Mouse (Mus musculus) megakaryocyte, embryonic 14.5 days (primary cell): ENCODE measurements around the gene Stk16. TPM values are rescaled to one million over a fixed set of nuclear protein-coding genes. Genes with fewer than 3 reads are reported as not detected.

Experiments used
- H3K27me3 ChIP-seq: replicated peaks from 2 replicates; pipeline ENCODE3; 2012; ENCODE audit warnings: inconsistent platforms
- H3K36me3 ChIP-seq: replicated peaks from 2 replicates; pipeline ENCODE3; 2012; ENCODE audit warnings: low read length, inconsistent platforms, mixed read lengths
- H3K4me1 ChIP-seq: 2 replicates; pipeline ENCODE4 v1.6.1; 2012; ENCODE audit warnings: inconsistent platforms
- H3K4me3 ChIP-seq: replicated peaks from 2 replicates; pipeline ENCODE3; 2012; ENCODE audit warnings: moderate library complexity, mild to moderate bottlenecking, inconsistent platforms
- H3K9me3 ChIP-seq: 2 replicates; pipeline ENCODE4 v1.6.1; 2012; ENCODE audit warnings: inconsistent platforms
- FLI1 ChIP-seq: IDR thresholded peaks from 2 replicates; pipeline ENCODE4 v1.6.1; 2012; ENCODE audit warnings: low read length, inconsistent platforms, mixed read lengths
- GATA1 ChIP-seq: IDR thresholded peaks from 3 replicates; pipeline ENCODE4 v1.6.1; 2012; ENCODE audit warnings: mixed read lengths, low read length, inconsistent platforms, borderline replicate concordance
- polyA plus RNA-seq: library from polyadenylated mRNA; stranded (reverse); fragments of >175 nt; gene quantifications from 2 replicates; pipeline ENCODE4 v1.2.3, GENCODE M21; 2012; ENCODE audit warnings: low replicate concordance; ENCODE audit not compliant: insufficient read depth

Gene Stk16
- polyA plus RNA-seq, result 195 and 221 TPM in 2 replicates

DNA sequence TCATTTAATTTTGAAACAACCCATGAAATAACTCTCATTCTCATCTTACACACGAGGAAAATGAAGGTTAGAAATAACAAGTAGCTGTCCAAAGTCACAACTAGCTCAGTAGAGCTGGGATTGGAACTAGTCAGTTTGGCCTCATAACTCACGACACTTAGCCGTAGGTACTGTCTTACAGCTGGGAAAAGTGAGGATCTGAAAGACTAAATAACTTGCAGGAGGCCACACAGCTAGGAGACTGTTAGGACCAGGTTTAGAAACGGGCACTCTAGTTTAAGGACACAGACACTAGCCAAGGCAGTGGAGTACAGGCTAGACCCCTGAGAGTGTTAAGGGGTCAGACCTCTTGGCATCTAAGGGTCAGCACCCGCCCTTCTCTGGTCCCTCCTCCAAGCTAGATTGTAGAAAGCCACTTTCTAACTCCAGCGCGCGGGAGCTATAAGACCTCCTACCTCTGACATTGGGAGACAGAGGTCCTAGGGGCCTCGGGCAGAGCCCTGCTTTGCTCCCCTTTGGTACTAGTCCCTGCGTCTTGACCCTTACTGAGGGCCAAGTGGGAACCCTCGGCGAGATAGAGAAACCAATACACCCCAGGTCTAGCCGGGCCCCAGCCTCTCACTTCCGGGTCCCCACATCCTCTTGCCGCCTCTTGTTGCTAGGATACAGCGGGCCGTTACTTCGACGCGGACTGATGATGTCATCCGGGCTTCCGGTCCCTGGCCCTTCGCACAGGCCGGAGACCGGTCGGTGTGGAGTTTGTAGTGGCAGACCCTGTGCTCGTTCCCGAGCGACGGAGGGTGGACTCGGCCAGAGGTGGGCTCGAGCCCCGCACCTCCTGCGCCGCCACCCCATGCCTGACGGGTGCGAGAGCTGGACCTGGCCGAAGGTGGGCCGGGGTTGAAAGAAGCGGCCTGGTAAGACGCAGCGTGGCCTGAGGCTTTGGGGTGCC, at the start of gene Stk16, which contains the start of gene Glb1l:
Gene Stk16 (plus strand): TSS at position 703 of the 952 bp plus-strand sequence.
Gene Glb1l (minus strand): TSS at position 678 of the 952 bp plus-strand sequence.
- TF ChIP-seq FLI1 (peak; percentile 97), GATA1 (no peak)
- Histone ChIP-seq H3K4me1 (peaks cover 94% of the 10 kb centered on the region), H3K9me3 (no peaks in the 10 kb centered on the region), H3K4me3 (peak within 1 kb of the TSS; percentile 96), H3K27me3 (no peaks in the 10 kb centered on the region), H3K36me3 (peaks cover 66% of the 10 kb centered on the region)

DNA sequence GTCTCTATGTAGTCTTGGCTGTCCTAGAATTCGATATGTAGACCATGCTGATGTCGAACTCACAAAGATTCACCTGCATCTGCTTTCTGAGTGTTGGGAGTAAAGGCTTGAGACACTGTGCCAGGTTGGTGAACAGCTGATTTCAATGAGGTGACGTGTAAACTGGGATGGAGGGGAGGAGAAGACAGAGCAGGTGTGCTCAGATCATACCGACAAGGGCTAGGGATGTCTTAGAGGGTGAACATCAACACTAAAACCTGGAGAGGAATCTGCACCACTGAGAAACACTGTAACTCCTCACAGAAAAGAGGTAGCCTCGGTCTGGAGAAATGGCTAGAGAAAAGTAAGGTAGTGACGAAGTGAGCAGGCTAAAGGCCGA, 42.6 kb upstream of the Stk16 start:
- TF ChIP-seq FLI1 (no peak), GATA1 (no peak)
- Histone ChIP-seq H3K36me3 (peaks cover 38% of the 10 kb centered on the region), H3K9me3 (peaks cover 5% of the 10 kb centered on the region), H3K27me3 (no peaks in the 10 kb centered on the region), H3K4me1 (peaks cover 37% of the 10 kb centered on the region), H3K4me3 (peak overlapping the region; percentile 93)

DNA sequence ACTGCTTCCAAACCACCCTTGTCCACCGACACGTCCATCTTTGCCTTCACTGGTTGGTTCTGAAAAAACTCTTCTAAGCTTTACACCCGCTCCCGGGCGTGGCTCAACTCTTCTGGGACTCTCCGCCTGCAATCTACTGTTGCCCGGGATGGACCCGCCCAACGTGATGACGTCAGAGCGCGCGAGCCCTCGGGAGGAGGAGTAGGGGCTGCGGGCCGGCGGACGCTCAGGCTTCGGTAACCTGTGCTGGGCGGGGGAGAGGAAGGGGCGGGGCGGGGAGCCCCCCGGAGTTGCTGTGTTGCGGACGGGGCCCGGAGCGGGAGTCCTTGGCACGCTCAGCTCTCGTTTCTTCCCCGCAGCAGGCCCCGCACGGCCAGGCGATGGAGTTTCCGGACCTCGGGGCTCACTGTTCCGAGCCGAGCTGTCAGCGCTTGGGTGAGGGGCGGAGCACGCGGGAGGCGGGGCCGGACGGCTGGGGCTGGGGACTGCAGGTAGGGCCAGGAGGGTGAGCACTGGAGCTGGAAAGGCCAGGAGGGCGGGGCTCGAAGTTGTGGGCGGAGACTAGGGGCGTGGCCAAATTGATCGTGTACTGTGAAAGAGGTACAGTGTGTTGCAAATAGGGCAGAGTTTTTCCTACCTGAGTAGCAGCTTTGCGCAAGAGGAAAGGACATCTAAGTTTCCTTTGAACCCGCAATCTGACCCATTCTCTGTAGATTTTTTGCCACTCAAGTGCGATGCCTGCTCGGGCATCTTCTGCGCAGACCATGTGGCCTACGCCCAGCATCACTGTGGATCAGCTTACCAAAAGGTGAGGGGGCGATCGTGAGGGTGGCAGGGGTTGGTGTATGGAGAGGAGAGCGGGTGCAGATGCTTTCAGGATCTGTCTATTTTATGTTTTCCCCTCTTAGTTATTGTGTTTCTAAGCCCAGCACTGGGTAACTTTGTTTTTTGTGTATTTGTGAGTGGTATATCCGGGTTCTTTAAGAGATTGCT, 41.9 kb upstream of the Stk16 start, which contains the start of gene Zfand2b:
Gene Zfand2b (plus strand): TSS at position 175 of the 993 bp plus-strand sequence.
- peaks cover 37% of the 10 kb centered on the region for H3K4me1 ChIP-seq
- peak within 1 kb of the TSS; percentile 93 for H3K4me3 ChIP-seq
- TF ChIP-seq FLI1 (no peak), GATA1 (no peak)
- no peaks in the 10 kb centered on the region for H3K27me3 ChIP-seq
- H3K9me3 ChIP-seq, result no peaks in the 10 kb centered on the region
- peaks cover 45% of the 10 kb centered on the region for H3K36me3 ChIP-seq

DNA sequence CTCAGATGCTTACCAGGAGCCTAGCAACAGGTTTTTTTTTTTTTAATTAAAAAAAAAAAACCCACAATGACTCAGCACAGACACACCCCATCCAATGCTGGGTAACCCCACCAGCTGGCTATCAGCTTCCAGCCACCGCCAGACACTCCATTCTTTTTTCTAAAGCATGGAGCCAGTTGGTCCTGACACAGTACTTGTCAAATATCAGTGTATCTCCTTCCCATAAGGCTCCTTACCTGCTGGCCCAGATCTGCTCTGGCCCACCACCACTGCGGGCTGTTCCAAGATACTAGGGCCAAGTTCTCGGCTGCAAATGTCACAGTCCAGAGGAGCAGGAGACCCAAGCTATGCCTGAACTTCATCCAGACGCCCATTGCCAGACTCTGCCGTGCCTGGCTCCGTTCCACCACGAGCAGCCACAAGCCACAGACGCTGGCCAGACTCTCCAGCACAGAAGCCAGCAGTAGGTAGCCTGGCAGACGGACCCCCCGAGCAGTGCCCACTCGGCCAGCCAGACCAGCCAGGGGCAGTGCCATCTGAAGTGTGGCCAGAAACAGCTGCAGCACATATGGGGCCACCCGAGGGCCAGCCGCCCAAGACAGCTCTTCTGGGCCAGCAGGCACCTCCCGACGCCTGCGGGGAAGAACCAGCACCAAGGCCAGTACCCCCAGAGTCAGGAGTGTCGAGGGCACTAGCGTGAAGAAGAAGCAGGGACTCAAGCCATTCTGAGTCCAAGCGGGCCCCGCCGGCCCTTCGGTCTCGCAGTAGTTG, 31.1 kb upstream of the Stk16 start:
- Histone ChIP-seq H3K4me3 (peak overlapping the region; percentile 100), H3K27me3 (no peaks in the 10 kb centered on the region), H3K36me3 (peaks cover 82% of the 10 kb centered on the region), H3K4me1 (peaks cover 53% of the 10 kb centered on the region), H3K9me3 (peaks cover 5% of the 10 kb centered on the region; the same call in 1 of the 2 replicates)
- no peak for TF ChIP-seq FLI1
- no peak for TF ChIP-seq GATA1

DNA sequence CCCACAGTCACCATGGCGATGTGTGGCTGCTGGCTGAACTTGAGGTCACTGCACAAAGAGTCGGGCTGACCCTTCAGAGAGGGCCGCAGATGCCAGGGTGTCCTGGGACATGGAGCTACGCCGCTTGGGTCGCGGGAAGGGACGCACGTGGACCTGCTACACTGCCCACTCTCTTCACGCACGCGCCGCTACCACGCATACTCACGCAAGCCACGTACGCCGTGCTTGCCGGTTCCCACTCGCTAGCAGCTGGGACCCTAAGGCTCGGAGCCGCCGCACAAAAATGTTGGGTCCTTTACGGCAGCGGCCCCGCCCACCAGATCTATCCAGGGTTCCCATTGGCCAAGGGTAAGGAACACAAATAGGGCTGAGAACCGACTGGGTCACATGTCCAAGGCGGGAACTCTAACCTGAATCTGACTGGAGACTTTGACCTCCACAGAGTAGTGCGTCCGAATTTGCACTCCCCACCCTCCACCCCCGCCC, 30.5 kb upstream of the Stk16 start, which contains the start of gene Abcb6:
Gene Abcb6 (minus strand): TSS at position 288 of the 486 bp plus-strand sequence.
- H3K36me3 ChIP-seq, result peaks cover 82% of the 10 kb centered on the region
- peaks cover 57% of the 10 kb centered on the region for H3K4me1 ChIP-seq
- H3K9me3 ChIP-seq, result peaks cover 5% of the 10 kb centered on the region; the same call in 1 of the 2 replicates
- H3K27me3 ChIP-seq, result no peaks in the 10 kb centered on the region
- TF ChIP-seq GATA1, result no peak
- no peak for TF ChIP-seq FLI1
- peak within 1 kb of the TSS; percentile 100 for H3K4me3 ChIP-seq

DNA sequence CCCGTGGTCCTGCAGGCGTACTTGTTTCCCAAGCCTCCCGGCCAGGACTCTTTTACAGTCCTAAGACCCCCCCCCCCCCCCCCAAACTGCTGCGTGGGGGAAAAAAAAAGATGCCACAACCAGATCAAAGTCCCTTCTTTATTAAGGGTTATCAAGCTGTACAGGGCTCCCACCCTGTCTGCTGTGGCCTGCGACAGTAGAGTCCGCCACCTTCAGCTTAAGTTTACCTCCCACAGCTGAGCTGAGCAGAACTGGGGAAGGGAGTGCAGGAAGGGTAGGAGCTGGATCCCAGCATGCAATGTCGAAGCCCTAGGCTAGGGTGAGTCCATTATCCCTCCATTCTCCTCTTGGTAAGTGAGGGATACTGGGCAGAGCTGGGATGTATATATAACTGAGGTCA, 29.9 kb upstream of the Stk16 start:
- Histone ChIP-seq H3K27me3 (no peaks in the 10 kb centered on the region), H3K36me3 (peaks cover 82% of the 10 kb centered on the region), H3K9me3 (peaks cover 5% of the 10 kb centered on the region; the same call in 1 of the 2 replicates), H3K4me1 (peaks cover 62% of the 10 kb centered on the region), H3K4me3 (peak overlapping the region; percentile 100)
- TF ChIP-seq GATA1 (no peak), FLI1 (no peak)

DNA sequence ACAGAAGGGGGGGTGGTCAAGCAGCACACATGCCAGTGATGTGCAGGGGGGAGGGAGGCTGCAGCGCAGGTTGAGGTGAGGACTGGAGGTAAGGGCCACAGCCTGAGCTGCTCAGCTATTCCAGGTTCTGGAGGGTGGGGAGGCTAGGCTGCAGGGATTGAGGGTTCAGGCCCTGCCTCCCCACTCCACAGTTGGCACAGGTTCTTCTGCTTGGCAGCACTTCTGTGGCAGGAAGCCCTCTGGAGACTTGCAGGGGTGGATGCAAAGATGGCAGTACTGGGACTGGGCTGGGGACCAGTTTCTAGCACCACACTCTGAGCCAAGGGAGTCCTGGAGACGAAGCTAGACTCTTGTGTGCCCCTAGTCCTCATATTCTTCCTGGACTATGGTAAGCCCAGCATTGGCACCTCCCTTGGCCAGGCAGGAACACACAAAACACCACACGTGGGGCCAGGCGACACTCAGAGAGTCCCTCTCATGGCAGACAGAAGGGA, 29.2 kb upstream of the Stk16 start:
- Histone ChIP-seq H3K4me3 (peak overlapping the region; percentile 17), H3K36me3 (peaks cover 82% of the 10 kb centered on the region), H3K27me3 (no peaks in the 10 kb centered on the region), H3K4me1 (peaks cover 63% of the 10 kb centered on the region), H3K9me3 (peaks cover 5% of the 10 kb centered on the region; the same call in 1 of the 2 replicates)
- no peak for TF ChIP-seq GATA1
- no peak for TF ChIP-seq FLI1

DNA sequence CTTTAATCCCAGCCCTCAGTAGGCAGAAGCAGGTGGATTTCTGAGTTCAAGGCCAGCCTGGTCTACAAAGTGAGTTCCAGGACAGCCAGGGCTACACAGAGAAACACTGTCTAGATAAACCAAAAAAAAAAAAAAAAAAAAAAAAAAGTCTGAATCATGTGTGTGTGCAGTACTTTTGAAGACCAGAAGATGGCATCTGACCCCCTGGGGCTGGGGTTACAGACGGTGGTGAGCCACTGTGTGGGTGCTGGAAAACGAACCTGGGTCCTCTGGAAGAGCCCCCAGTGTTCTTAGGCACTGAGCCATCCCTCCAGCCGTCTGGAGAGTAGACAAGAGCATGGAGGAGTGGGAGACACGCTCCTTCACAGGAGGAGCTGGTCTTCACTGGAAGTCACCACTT, 28.5 kb upstream of the Stk16 start:
- Histone ChIP-seq H3K27me3 (no peaks in the 10 kb centered on the region), H3K4me3 (no peak overlapping the region), H3K4me1 (peaks cover 67% of the 10 kb centered on the region), H3K36me3 (peaks cover 82% of the 10 kb centered on the region), H3K9me3 (peaks cover 5% of the 10 kb centered on the region; the same call in 1 of the 2 replicates)
- no peak for TF ChIP-seq FLI1
- TF ChIP-seq GATA1, result no peak

DNA sequence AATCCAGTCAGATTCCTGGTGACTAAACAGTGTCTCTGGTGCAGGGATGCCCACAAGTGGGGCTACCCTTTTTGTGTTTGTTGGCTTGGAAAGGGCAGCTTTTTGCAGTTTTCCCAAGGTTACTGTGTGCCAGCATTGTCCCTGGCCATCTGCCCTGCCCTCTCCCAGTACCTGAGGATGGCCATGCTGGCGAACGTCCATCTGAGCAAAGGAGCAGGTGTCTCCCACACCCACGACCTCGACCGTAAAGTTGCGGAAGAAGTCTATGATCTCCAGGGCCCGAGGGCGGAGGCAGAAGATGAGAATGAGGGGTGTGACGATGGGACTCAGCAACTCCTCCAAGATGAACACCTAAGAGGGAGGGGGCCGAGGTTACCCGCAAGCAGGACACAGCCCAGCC, 25.1 kb upstream of the Stk16 start:
- Histone ChIP-seq H3K9me3 (peaks cover 5% of the 10 kb centered on the region; the same call in 1 of the 2 replicates), H3K4me1 (peaks cover 71% of the 10 kb centered on the region), H3K27me3 (no peaks in the 10 kb centered on the region), H3K36me3 (peaks cover 97% of the 10 kb centered on the region), H3K4me3 (no peak overlapping the region)
- TF ChIP-seq GATA1 (no peak), FLI1 (no peak)
